In genomic region chr13:67128038-67128721, GRCm38 (mm10) we compare ENCODE assay signal across 7 mouse cellular contexts. TPM values are rescaled to one million over a fixed set of nuclear protein-coding genes. Genes with fewer than 3 reads are reported as not detected.
DNase-seq lines count a peak whose midpoint lies in the region; ATAC-seq and TF ChIP-seq lines count a peak whose summit lies in the region.

No protein-coding gene starts in this region.

- H3K4me1 ChIP-seq in intestine, postnatal 0 days (replicated peaks; ENCODE audit: control insufficient read depth, insufficient read depth, low read length) = no peaks in the 10 kb centered on the region
- peaks cover 6% of the 10 kb centered on the region for H3K4me1 ChIP-seq in midbrain, embryonic 12.5 days
- H3K4me1 ChIP-seq in small intestine, adult 2 months (ENCODE audit: control insufficient read depth, insufficient read depth, insufficient read length, low read length) = no peaks in the 10 kb centered on the region

- peak overlapping the region; percentile 81 for H3K4me3 ChIP-seq in intestine, postnatal 0 days (ENCODE audit: low read depth, low read length)
- peak overlapping the region; percentile 70 for H3K4me3 ChIP-seq in midbrain, embryonic 12.5 days
- H3K4me3 ChIP-seq in small intestine, adult 2 months (ENCODE audit: low read depth, low read length) = peak overlapping the region; percentile 91

- H3K36me3 ChIP-seq in intestine, postnatal 0 days (ENCODE audit: control insufficient read depth, insufficient read depth) = no peaks in the 10 kb centered on the region
- no peaks in the 10 kb centered on the region for H3K36me3 ChIP-seq in midbrain, embryonic 12.5 days
- no peaks in the 10 kb centered on the region for H3K36me3 ChIP-seq in small intestine, adult 2 months (ENCODE audit: control insufficient read depth, insufficient read depth, low read length)

- peak overlapping the region; percentile 60 for H3K9ac ChIP-seq in intestine, postnatal 0 days (ENCODE audit: low read depth, low read length)
- H3K9ac ChIP-seq in midbrain, embryonic 12.5 days (replicated peaks) = peak overlapping the region; percentile 66

- peak overlapping the region; percentile 69 for H3K27ac ChIP-seq in intestine, postnatal 0 days (ENCODE audit: low read depth, low read length)
- peak overlapping the region; percentile 62; the same call in 1 of the 2 replicates for H3K27ac ChIP-seq in midbrain, embryonic 12.5 days (replicated peaks)
- H3K27ac ChIP-seq in small intestine, adult 2 months (ENCODE audit: insufficient read depth, low read depth, low read length) = no peak overlapping the region

- H3K9me3 ChIP-seq in intestine, postnatal 0 days (ENCODE audit: control insufficient read depth) = no peaks in the 10 kb centered on the region
- no peaks in the 10 kb centered on the region for H3K9me3 ChIP-seq in midbrain, embryonic 12.5 days

- ATAC-seq in intestine, postnatal 0 days = peak; percentile 96
- ATAC-seq in midbrain, embryonic 12.5 days (ENCODE audit: low FRiP score, low read depth) = peak; percentile 98

- no peaks in the 10 kb centered on the region for H3K27me3 ChIP-seq in intestine, postnatal 0 days (replicated peaks; ENCODE audit: control insufficient read depth, insufficient read depth, low read length)
- no peaks in the 10 kb centered on the region for H3K27me3 ChIP-seq in midbrain, embryonic 12.5 days
- no peaks in the 10 kb centered on the region for H3K27me3 ChIP-seq in small intestine, adult 2 months (ENCODE audit: control insufficient read depth, insufficient read depth, low read length)

- under 1% methylated on average over 18 of the region's 18 CpGs for WGBS in intestine, postnatal 0 days
- under 1% methylated on average over 18 of the region's 18 CpGs for WGBS in midbrain, embryonic 12.5 days
- WGBS in small intestine, adult 2 months = under 1% methylated on average over 18 of the region's 18 CpGs

- peak overlapping the region; percentile 77 for H3K4me2 ChIP-seq in intestine, postnatal 0 days (replicated peaks; ENCODE audit: low read depth)
- peak overlapping the region; percentile 70 for H3K4me2 ChIP-seq in midbrain, embryonic 12.5 days (replicated peaks)

- peak; percentile 52 for TF ChIP-seq CTCF in intestine, postnatal 0 days (IDR thresholded peaks at IDR 0.05; ENCODE audit: low read depth)
- no peak for TF ChIP-seq CTCF in small intestine, adult 2 months (IDR thresholded peaks at IDR 0.05; ENCODE audit: extremely low read depth, insufficient read length, insufficient replicate concordance, low read depth, low read length)

- TF ChIP-seq POLR2A in small intestine, adult 2 months (IDR thresholded peaks at IDR 0.05; ENCODE audit: low read depth, low read length) = no peak

- peak; percentile 80 for DNase-seq in adrenal gland, adult 8-10 months
- peak; percentile 84 for DNase-seq in embryo, embryonic 9.5 days (ENCODE audit: extremely low spot score)
- peak; percentile 42 for DNase-seq in gonadal fat pad, adult 2 months (ENCODE audit: low read depth)
- peak; percentile 79 for DNase-seq in left cerebral cortex, postnatal 4 days

- intact Hi-C loops in left cerebral cortex, postnatal 4 days (cut with DNase I) = loop anchor here (10.0 kb wide), 1 partner anchor 177 kb away; the partner anchor contains the start of gene Zfp457

RNA-seq across cellular contexts. Expression of gene Zfp759, which starts 6.7 kb away (rescaled TPM):
- total RNA-seq in adrenal gland, adult 8-10 months (2022) = 1 to 10 TPM; 3.9 to 7.1 (median 5.4) TPM
- 0.69 and 0.76 TPM in 2 replicates for polyA plus RNA-seq in gonadal fat pad, adult 2 months (2012; rRNA removed)
- polyA plus RNA-seq in intestine, postnatal 0 days (2015; fragmentation: Nextera tagmentation; extraction: Ambion mirVana) = 0.57 and 0.60 TPM in 2 replicates
- total RNA-seq in left cerebral cortex, postnatal 4 days (2021) = 10 to 100 TPM; 10.8 to 11.3 TPM
- polyA plus RNA-seq in midbrain, embryonic 12.5 days (2016; fragmentation: Nextera tagmentation; extraction: Ambion mirVana) = 2.7 and 2.8 TPM in 2 replicates
- polyA plus RNA-seq in small intestine, adult 2 months (2012; rRNA removed) = 0.03 TPM in 2 replicates

RNA-seq across cellular contexts. Expression of gene Rslcan18, which starts 12.1 kb away (rescaled TPM):
- total RNA-seq in adrenal gland, adult 8-10 months (2022) = 1 to 10 TPM in 2 of 4 experiments, under 1 TPM in 2; 0.62 to 2.5 (median 1.0) TPM
- polyA plus RNA-seq in gonadal fat pad, adult 2 months (2012; rRNA removed) = 0.25 and 0.26 TPM in 2 replicates
- 0.12 and 0.18 TPM in 2 replicates for polyA plus RNA-seq in intestine, postnatal 0 days (2015; fragmentation: Nextera tagmentation; extraction: Ambion mirVana)
- not detected for total RNA-seq in left cerebral cortex, postnatal 4 days (2021)
- 0.17 and 0.19 TPM in 2 replicates for polyA plus RNA-seq in midbrain, embryonic 12.5 days (2016; fragmentation: Nextera tagmentation; extraction: Ambion mirVana)
- polyA plus RNA-seq in small intestine, adult 2 months (2012; rRNA removed) = 0.03 and 0.06 TPM in 2 replicates

RNA-seq across cellular contexts. Expression of gene Gm28557, which starts 19.8 kb away (rescaled TPM):
- total RNA-seq in adrenal gland, adult 8-10 months (2022) = 1 to 10 TPM; 5.1 to 8.4 (median 7.4) TPM
- 2.9 and 3.9 TPM in 2 replicates for polyA plus RNA-seq in gonadal fat pad, adult 2 months (2012; rRNA removed)
- 1.2 and 1.3 TPM in 2 replicates for polyA plus RNA-seq in intestine, postnatal 0 days (2015; fragmentation: Nextera tagmentation; extraction: Ambion mirVana)
- total RNA-seq in left cerebral cortex, postnatal 4 days (2021) = 1 to 10 TPM; 1.2 to 2.4 TPM
- 2.3 and 3.1 TPM in 2 replicates for polyA plus RNA-seq in midbrain, embryonic 12.5 days (2016; fragmentation: Nextera tagmentation; extraction: Ambion mirVana)
- polyA plus RNA-seq in small intestine, adult 2 months (2012; rRNA removed) = 1.1 and 1.5 TPM in 2 replicates

RNA-seq across cellular contexts. Expression of gene Zfp708, which starts 30.4 kb away (rescaled TPM):
- total RNA-seq in adrenal gland, adult 8-10 months (2022) = 1 to 10 TPM in 1 of 4 experiments, under 1 TPM in 2, not detected in 1; 0.73 to 2.2 (median 0.84) TPM
- polyA plus RNA-seq in gonadal fat pad, adult 2 months (2012; rRNA removed) = 0.06 and 0.12 TPM in 2 replicates
- polyA plus RNA-seq in intestine, postnatal 0 days (2015; fragmentation: Nextera tagmentation; extraction: Ambion mirVana) = 1.3 and 1.6 TPM in 2 replicates
- total RNA-seq in left cerebral cortex, postnatal 4 days (2021) = 1 to 10 TPM; 6.2 to 7.2 TPM
- 7.7 and 8.6 TPM in 2 replicates for polyA plus RNA-seq in midbrain, embryonic 12.5 days (2016; fragmentation: Nextera tagmentation; extraction: Ambion mirVana)
- polyA plus RNA-seq in small intestine, adult 2 months (2012; rRNA removed) = not detected in 2 replicates

RNA-seq across cellular contexts. Expression of gene Rsl1, which starts 44.8 kb away (rescaled TPM):
- 1 to 10 TPM; 5.6 to 9.3 (median 6.9) TPM for total RNA-seq in adrenal gland, adult 8-10 months (2022)
- 1.6 and 1.8 TPM in 2 replicates for polyA plus RNA-seq in gonadal fat pad, adult 2 months (2012; rRNA removed)
- 2.9 and 3.9 TPM in 2 replicates for polyA plus RNA-seq in intestine, postnatal 0 days (2015; fragmentation: Nextera tagmentation; extraction: Ambion mirVana)
- 1 to 10 TPM; 5.3 to 5.6 TPM for total RNA-seq in left cerebral cortex, postnatal 4 days (2021)
- polyA plus RNA-seq in midbrain, embryonic 12.5 days (2016; fragmentation: Nextera tagmentation; extraction: Ambion mirVana) = 4.8 and 5.1 TPM in 2 replicates
- 0.10 and 0.33 TPM in 2 replicates for polyA plus RNA-seq in small intestine, adult 2 months (2012; rRNA removed)
